Mouse (Mus musculus): Measurements from ENCODE around the gene Flot1. TPM values are rescaled to one million over a fixed set of nuclear protein-coding genes. Genes with fewer than 3 reads are reported as not detected.

The Flot1 gene
- polyA plus RNA-seq, 1 experiment from 2014 or later = 46.9 TPM

- Histone ChIP-seq H3K27ac (ENCODE audit: low read depth, low read length) (no peak overlapping the region), H3K4me2 (no peak overlapping the region), H3K4me3 (ENCODE audit: low read depth, low read length) (no peak overlapping the region), H3K4me1 (ENCODE audit: control insufficient read depth, insufficient read depth, low read length) (no peaks in the 10 kb centered on the region), H3K36me3 (ENCODE audit: control insufficient read depth, insufficient read depth, low read length) (no peaks in the 10 kb centered on the region), H3K9ac (ENCODE audit: low read length) (no peak overlapping the region), H3K27me3 (ENCODE audit: control insufficient read depth, insufficient read depth, low read length) (no peaks in the 10 kb centered on the region), H3K9me3 (ENCODE audit: control insufficient read depth, low read length) (no peaks in the 10 kb centered on the region)
- no peak for ATAC-seq (ENCODE audit: low FRiP score)
- DNase-seq (ENCODE audit: low spot score, missing footprints) = no peak
- WGBS = 90% methylated on average over 4 of the region's 4 CpGs
These were observed 19.1 kb upstream of the Flot1 start for GRCm38 (mm10) chr17:35803858-35804399.

- Histone ChIP-seq H3K36me3 (ENCODE audit: control insufficient read depth, insufficient read depth, low read length) (no peaks in the 10 kb centered on the region; the same call in 1 of the 2 replicates), H3K9me3 (ENCODE audit: control insufficient read depth, low read length) (no peaks in the 10 kb centered on the region), H3K27me3 (ENCODE audit: control insufficient read depth, insufficient read depth, low read length) (no peaks in the 10 kb centered on the region), H3K4me1 (ENCODE audit: control insufficient read depth, insufficient read depth, low read length) (no peaks in the 10 kb centered on the region), H3K4me2 (no peak overlapping the region), H3K9ac (ENCODE audit: low read length) (no peak overlapping the region), H3K4me3 (ENCODE audit: low read depth, low read length) (no peak overlapping the region), H3K27ac (ENCODE audit: low read depth, low read length) (no peak overlapping the region)
- WGBS = 79% methylated on average over 9 of the region's 9 CpGs
- DNase-seq (ENCODE audit: low spot score, missing footprints) (no peak), ATAC-seq (ENCODE audit: low FRiP score) (no peak)
These were observed 15.0 kb upstream of the Flot1 start for GRCm38 (mm10) chr17:35808073-35808472.

GRCm38 (mm10) chr17:35809395-35809794, 13.6 kb upstream of the Flot1 start:
- H3K4me3 ChIP-seq (ENCODE audit: low read depth, low read length) = no peak overlapping the region
- no peaks in the 10 kb centered on the region; the same call in 1 of the 2 replicates for H3K36me3 ChIP-seq (ENCODE audit: control insufficient read depth, insufficient read depth, low read length)
- WGBS = 88% methylated on average over 11 of the region's 11 CpGs
- DNase-seq (ENCODE audit: low spot score, missing footprints) (no peak), ATAC-seq (ENCODE audit: low FRiP score) (no peak)
- H3K27me3 ChIP-seq (ENCODE audit: control insufficient read depth, insufficient read depth, low read length) = no peaks in the 10 kb centered on the region
- no peak overlapping the region for H3K9ac ChIP-seq (ENCODE audit: low read length)
- no peak overlapping the region for H3K4me2 ChIP-seq
- no peak overlapping the region for H3K27ac ChIP-seq (ENCODE audit: low read depth, low read length)
- H3K4me1 ChIP-seq (ENCODE audit: control insufficient read depth, insufficient read depth, low read length) = no peaks in the 10 kb centered on the region
- H3K9me3 ChIP-seq (ENCODE audit: control insufficient read depth, low read length) = no peaks in the 10 kb centered on the region

- no peaks in the 10 kb centered on the region for H3K4me1 ChIP-seq (ENCODE audit: control insufficient read depth, insufficient read depth, low read length)
- H3K27ac ChIP-seq (ENCODE audit: low read depth, low read length) = no peak overlapping the region
- no peaks in the 10 kb centered on the region for H3K27me3 ChIP-seq (ENCODE audit: control insufficient read depth, insufficient read depth, low read length)
- 89% methylated on average over 5 of the region's 5 CpGs for WGBS
- DNase-seq (ENCODE audit: low spot score, missing footprints) (no peak), ATAC-seq (ENCODE audit: low FRiP score) (no peak)
- no peak overlapping the region for H3K9ac ChIP-seq (ENCODE audit: low read length)
- H3K9me3 ChIP-seq (ENCODE audit: control insufficient read depth, low read length) = no peaks in the 10 kb centered on the region
- H3K36me3 ChIP-seq (ENCODE audit: control insufficient read depth, insufficient read depth, low read length) = no peaks in the 10 kb centered on the region; the same call in 1 of the 2 replicates
- H3K4me2 ChIP-seq = no peak overlapping the region
- no peak overlapping the region for H3K4me3 ChIP-seq (ENCODE audit: low read depth, low read length)
These were observed 12.0 kb upstream of the Flot1 start for GRCm38 (mm10) chr17:35810900-35811648.

- Histone ChIP-seq H3K4me2 (no peak overlapping the region), H3K27me3 (ENCODE audit: control insufficient read depth, insufficient read depth, low read length) (no peaks in the 10 kb centered on the region), H3K4me3 (ENCODE audit: low read depth, low read length) (no peak overlapping the region), H3K36me3 (ENCODE audit: control insufficient read depth, insufficient read depth, low read length) (no peaks in the 10 kb centered on the region; the same call in 1 of the 2 replicates), H3K9me3 (ENCODE audit: control insufficient read depth, low read length) (no peaks in the 10 kb centered on the region), H3K4me1 (ENCODE audit: control insufficient read depth, insufficient read depth, low read length) (no peaks in the 10 kb centered on the region), H3K9ac (ENCODE audit: low read length) (no peak overlapping the region), H3K27ac (ENCODE audit: low read depth, low read length) (no peak overlapping the region)
- WGBS = 69% methylated on average over 5 of the region's 5 CpGs
- ATAC-seq (ENCODE audit: low FRiP score) (no peak), DNase-seq (ENCODE audit: low spot score, missing footprints) (no peak)
These were observed 10.7 kb upstream of the Flot1 start for GRCm38 (mm10) chr17:35812307-35812706.

- H3K27ac ChIP-seq (ENCODE audit: low read depth, low read length) = no peak overlapping the region
These were observed 10.3 kb upstream of the Flot1 start for GRCm38 (mm10) chr17:35812736-35813135.

GRCm38 (mm10) chr17:35813245-35813647, 9.8 kb upstream of the Flot1 start:
- no peaks in the 10 kb centered on the region for H3K9me3 ChIP-seq (ENCODE audit: control insufficient read depth, low read length)
- H3K27me3 ChIP-seq (ENCODE audit: control insufficient read depth, insufficient read depth, low read length) = no peaks in the 10 kb centered on the region
- H3K27ac ChIP-seq (ENCODE audit: low read depth, low read length) = no peak overlapping the region
- H3K36me3 ChIP-seq (ENCODE audit: control insufficient read depth, insufficient read depth, low read length) = no peaks in the 10 kb centered on the region; the same call in 1 of the 2 replicates
- no peak overlapping the region for H3K4me3 ChIP-seq (ENCODE audit: low read depth, low read length)
- ATAC-seq (ENCODE audit: low FRiP score) = no peak
- no peaks in the 10 kb centered on the region for H3K4me1 ChIP-seq (ENCODE audit: control insufficient read depth, insufficient read depth, low read length)
- 81% methylated on average over 7 of the region's 7 CpGs for WGBS
- no peak overlapping the region for H3K4me2 ChIP-seq
- DNase-seq (ENCODE audit: low spot score, missing footprints) = no peak
- no peak overlapping the region for H3K9ac ChIP-seq (ENCODE audit: low read length)

More at GRCm38 (mm10) chr17:35812736-35813135, 10.3 kb upstream of the Flot1 start:
- no peak overlapping the region for H3K9ac ChIP-seq (ENCODE audit: low read length)
- no peak overlapping the region for H3K4me2 ChIP-seq
- no peaks in the 10 kb centered on the region for H3K27me3 ChIP-seq (ENCODE audit: control insufficient read depth, insufficient read depth, low read length)
- H3K4me3 ChIP-seq (ENCODE audit: low read depth, low read length) = no peak overlapping the region
- no peak for DNase-seq (ENCODE audit: low spot score, missing footprints)
- no peaks in the 10 kb centered on the region; the same call in 1 of the 2 replicates for H3K36me3 ChIP-seq (ENCODE audit: control insufficient read depth, insufficient read depth, low read length)
- 80% methylated on average over 6 of the region's 6 CpGs for WGBS
- H3K4me1 ChIP-seq (ENCODE audit: control insufficient read depth, insufficient read depth, low read length) = no peaks in the 10 kb centered on the region
- H3K9me3 ChIP-seq (ENCODE audit: control insufficient read depth, low read length) = no peaks in the 10 kb centered on the region
- ATAC-seq (ENCODE audit: low FRiP score) = no peak

- H3K27me3 ChIP-seq (ENCODE audit: control insufficient read depth, insufficient read depth, low read length) = no peaks in the 10 kb centered on the region
- H3K4me3 ChIP-seq (ENCODE audit: low read depth, low read length) = no peak overlapping the region
- H3K4me2 ChIP-seq = no peak overlapping the region
- H3K27ac ChIP-seq (ENCODE audit: low read depth, low read length) = no peak overlapping the region
- H3K9me3 ChIP-seq (ENCODE audit: control insufficient read depth, low read length) = no peaks in the 10 kb centered on the region
- no peaks in the 10 kb centered on the region for H3K4me1 ChIP-seq (ENCODE audit: control insufficient read depth, insufficient read depth, low read length)
- no peaks in the 10 kb centered on the region; the same call in 1 of the 2 replicates for H3K36me3 ChIP-seq (ENCODE audit: control insufficient read depth, insufficient read depth, low read length)
- WGBS = 88% methylated on average over 7 of the region's 7 CpGs
- ATAC-seq (ENCODE audit: low FRiP score) (no peak), DNase-seq (ENCODE audit: low spot score, missing footprints) (no peak)
- H3K9ac ChIP-seq (ENCODE audit: low read length) = no peak overlapping the region
These were observed 9.4 kb upstream of the Flot1 start for GRCm38 (mm10) chr17:35813653-35814052.

- no peak for ATAC-seq (ENCODE audit: low FRiP score)
- no peak for DNase-seq (ENCODE audit: low spot score, missing footprints)
- 75% methylated on average over 6 of the region's 6 CpGs for WGBS
- Histone ChIP-seq H3K4me3 (ENCODE audit: low read depth, low read length) (no peak overlapping the region), H3K9ac (ENCODE audit: low read length) (no peak overlapping the region), H3K36me3 (ENCODE audit: control insufficient read depth, insufficient read depth, low read length) (no peaks in the 10 kb centered on the region; the same call in 1 of the 2 replicates), H3K27ac (ENCODE audit: low read depth, low read length) (no peak overlapping the region), H3K4me1 (ENCODE audit: control insufficient read depth, insufficient read depth, low read length) (no peaks in the 10 kb centered on the region), H3K4me2 (no peak overlapping the region), H3K27me3 (ENCODE audit: control insufficient read depth, insufficient read depth, low read length) (peaks cover 3% of the 10 kb centered on the region; the same call in 1 of the 2 replicates), H3K9me3 (ENCODE audit: control insufficient read depth, low read length) (no peaks in the 10 kb centered on the region)
These were observed 8.4 kb upstream of the Flot1 start for GRCm38 (mm10) chr17:35814678-35815077.
